Mouse (Mus musculus) adrenal gland, adult 18-20 months (tissue): ENCODE data around the gene Dusp7. TPM values are rescaled to one million over a fixed set of nuclear protein-coding genes. Genes with fewer than 3 reads are reported as not detected.

Experiments
- DNase-seq, 2 experiments: peaks; one replicate each; pipeline ENCODE4 v3.0.0; 2021 to 2022; ENCODE audit warnings: low spot score in 2 of 2
- total RNA-seq, 2 experiments: library from RNA; stranded (reverse); gene quantifications; 1 replicate in 1 of 2; 2 replicates in 1 of 2; pipeline ENCODE4 v1.2.3; 2021

The Dusp7 gene
- total RNA-seq, 2 experiments from 2014 or later, result 11.8 to 22.2 TPM

DNA sequence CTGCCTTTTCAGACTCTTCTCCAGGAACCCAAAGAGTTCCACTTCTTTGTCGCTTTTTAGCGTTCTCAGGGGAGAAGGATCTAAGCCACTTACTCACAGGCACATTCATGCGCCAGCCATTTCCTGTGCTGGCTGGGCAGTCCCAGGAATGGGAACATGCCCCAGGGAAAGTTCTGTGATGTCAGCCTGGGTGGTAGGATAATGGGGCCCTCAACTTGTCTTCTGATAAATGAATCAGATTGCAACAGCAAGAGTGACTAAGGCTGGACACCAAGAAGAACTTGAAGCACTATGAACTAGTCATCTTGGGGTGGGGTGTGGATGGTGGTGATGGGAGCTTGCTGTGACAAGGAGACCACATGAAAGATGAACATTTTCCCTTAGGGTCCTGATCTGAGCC lies 9.6 kb downstream of the Dusp7 start:
- no peak for DNase-seq

DNA sequence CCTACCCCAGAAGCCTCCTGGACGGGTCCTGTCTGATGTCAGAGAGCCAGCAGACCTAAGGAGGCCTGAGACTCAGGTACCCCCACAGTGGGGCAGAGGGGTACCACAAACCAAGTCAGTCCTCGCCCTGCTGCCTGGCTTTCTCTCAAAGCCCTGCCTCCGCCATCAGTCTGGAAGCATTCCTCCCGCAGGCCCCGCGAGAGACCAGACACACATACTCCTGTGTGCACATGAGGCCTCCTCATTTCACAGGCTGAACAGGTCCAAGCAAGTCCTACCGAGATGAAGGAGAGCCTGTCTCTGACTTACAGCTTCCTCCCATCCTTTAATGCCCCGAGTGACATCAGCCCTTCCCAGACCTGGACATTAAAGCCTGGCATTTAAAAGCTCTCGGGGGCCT lies 10.3 kb downstream of the Dusp7 start:
- no peak for DNase-seq

DNA sequence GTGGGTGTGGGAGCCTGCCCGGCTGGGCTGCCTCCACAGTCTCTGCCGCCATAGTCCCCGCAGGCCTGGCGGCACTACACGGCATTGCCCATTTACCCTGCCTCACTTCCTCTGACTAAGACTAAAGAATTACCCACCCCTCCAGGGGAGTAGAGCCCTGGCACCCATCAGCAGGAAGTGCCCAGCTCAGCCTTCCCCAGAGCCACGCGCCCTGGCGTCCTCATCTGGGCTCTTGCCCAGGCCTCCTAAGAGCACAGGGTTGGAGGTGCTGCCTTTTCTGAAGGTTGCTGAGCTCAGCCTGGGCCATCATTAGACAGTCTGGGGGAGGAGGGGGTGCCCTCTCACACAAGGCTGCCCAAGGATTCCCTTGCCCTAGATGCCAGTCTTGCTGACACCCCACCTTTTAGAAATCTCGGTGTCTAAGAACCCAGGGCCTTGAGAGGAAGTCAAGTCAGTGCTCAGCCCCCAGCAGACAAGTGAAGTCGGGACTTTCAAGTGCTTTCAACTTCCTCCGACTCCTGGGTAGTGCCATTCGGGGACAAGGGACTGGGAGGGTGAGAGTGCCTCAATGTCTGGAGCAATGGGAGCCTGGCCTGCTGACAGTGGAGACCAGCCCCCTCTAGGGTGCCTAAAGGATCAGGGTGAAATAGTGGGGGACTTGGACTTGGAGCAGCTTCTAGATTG lies 17.9 kb downstream of the Dusp7 start:
- no peak for DNase-seq

DNA sequence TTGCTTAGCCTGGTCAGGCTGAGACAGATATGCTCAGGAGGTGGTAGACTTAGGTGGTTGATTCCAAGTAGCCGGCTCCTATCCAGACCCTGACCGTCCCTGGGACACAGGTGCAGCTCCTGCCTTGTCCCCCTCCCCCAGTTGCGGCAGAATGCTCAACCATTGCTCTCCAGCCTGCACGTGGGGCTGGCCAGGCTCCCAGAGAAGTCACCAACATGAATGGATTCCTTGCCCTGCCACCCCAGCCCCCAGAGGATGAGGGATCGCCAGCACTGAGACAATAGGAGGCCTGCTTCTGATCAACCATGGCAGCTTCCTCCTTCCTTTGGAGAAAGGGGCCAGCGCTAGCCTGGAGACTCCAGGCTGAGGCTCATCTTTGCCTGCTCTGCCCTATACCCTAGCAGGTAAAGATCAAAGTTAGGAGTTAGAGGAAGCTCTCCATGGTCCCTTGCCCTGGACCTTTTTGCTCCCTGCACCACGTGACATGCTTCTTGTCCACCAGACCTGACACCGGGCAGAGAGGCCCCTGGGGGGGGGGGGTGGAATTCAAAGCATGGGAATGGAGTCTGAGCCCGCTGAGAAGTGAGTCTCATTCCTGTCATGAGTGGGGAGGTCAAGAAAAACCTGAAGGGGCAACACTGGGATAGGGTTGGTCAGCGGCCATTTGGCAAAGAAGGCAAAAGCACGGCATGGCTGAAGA lies 24.5 kb downstream of the Dusp7 start:
- DNase-seq, result no peak

DNA sequence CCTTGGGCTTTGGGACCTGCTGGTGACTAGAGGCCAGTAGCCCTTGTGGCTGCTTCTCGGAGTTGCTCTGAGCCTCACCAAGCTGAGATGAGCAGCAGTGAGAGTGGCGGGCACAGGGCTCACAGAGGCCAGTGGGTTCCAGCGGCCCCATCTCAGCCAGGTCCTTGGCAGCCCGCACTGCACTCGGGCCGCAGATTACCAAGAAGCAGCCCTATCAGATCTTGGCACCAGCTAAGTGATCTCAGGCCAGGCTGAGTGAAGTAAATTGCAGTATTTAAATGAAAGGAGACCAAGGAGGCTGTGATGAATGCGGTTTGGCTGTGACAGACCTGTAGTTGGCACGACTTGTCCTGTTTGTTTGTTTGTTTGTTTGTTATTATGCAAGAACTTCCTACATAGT lies 25.1 kb downstream of the Dusp7 start:
- no peak for DNase-seq

DNA sequence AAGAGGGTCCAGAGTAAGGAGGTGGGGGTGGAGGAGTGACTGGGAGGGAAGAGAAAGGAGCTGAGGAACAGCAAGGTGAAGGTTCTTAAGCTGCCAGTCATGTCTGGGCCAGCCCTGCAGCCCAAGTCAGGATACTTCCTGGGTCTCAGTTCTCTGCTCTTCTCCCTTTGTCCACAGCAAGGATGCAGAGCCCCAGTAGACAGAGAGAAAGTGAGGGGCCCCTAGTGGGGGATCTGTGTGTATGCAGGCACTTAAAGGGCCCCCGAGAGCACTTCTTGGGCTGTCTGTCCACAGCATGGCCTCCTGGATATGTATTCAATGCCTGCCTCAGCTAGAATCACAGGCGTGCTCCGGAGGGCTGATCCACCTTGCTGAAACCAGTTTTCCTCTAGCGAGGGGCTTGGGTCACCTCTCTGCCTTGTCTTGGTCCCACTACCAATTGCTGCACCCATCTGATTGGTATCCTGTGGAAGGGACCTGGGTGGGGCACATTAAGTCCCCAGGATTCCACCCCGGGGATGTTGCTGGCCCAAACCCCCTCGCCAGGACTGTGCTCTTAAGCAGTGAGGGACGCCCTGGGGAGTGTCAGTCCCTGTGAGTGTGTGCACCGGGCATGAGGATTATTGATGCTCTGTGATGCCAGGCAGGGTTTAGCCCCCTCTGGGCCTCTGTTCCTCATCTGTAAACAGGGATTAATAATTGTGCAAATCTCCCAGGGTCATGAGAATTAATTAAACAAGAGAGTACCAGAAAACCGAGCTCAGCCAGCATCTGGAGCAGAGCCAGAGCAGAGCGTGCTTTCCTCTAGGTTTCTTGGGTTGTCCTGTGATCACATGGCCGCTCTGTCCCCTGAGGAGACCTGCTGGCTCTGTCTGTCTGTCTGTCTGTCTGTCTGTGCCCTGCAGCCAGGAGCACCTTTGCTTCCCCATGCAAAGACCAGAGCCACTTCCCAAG lies 26.5 kb downstream of the Dusp7 start:
- no peak for DNase-seq

DNA sequence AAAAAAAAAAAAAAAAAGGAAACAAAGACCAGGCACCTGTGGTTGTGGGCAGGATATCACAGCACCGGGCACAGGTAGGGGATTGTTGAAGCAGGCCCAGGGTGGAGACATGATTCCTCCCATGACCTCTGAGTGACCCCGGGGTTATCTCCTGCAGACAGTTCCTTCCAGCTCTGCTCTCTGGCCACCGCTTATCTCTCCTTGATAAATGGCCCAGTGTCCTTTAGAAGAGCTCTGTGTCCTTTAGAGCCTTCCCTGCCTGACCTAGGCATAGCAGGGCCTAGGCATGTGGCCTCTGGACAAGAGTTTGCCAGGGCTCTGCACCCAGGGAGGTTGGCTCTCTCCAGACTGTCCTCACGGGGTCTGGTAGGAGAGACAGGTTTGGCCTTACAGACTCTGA lies 29.3 kb downstream of the Dusp7 start:
- no peak for DNase-seq

DNA sequence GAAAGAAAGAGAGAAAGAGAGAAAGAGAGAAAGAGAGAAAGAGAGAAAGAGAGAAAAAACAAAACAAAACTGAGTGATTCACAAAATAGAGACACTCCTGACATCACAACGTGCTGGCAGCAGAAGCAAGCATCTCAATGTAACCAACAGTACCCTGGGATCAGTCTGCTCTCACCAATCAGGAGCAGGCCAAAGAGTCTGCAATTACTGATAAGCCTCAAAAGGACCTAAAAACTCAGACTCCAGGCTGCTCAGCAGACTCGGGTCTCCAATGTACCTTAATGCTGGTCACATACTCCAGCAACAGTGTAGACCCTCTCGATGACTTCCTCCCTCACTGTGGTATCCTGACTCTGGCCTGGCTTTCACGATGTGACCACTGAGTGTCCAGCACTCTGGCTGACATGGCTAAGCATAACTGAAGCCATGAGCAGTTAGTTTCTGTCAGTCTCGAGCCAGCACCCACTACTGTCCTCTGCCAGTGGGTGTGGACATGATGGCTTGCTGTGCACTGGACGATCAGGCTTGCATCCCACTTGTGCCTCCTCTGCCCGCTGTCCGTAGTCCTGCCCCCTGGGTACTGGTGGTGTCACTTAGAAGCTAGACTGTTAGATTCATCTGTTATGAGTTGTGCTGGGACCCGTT lies 30.4 kb downstream of the Dusp7 start:
- no peak for DNase-seq

DNA sequence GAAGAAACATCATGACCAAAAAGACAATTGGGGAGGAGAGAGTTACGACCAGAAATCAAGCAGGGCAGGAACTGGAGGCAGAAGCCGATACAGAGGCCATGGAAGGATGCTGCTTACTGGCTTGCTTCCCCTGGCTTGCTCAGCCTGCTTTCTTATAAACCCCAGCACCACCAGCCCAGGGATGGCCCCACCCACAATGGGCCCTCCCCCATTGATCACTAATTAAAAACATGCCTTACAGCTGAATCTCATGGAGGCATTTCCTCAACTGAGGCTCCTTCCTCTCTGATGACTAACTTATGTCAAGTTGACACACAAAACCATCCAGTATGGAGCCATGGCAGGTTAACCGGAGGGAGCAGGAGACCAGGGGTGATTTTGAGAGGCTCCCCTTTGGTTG lies 31.4 kb downstream of the Dusp7 start:
- no peak for DNase-seq

DNA sequence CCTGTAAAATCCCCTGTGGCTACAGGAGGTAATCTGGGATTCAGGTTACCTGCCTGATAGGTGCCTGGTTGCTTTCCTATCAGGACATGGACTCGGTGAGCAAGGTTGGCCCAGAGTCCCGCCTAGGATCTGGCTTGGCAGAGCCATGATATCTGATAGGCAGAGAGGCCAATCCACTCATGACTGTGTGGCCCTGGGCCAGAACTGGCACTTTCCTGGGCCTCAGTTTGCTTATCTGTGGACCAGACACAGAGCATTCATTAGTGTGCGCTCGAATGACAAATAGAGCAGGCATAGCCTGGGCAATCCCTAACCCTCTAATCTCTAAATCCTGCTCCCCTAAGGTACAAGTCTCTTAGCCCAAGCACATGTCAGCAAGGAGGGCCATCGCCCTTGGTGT lies 33.7 kb downstream of the Dusp7 start:
- no peak for DNase-seq

DNA sequence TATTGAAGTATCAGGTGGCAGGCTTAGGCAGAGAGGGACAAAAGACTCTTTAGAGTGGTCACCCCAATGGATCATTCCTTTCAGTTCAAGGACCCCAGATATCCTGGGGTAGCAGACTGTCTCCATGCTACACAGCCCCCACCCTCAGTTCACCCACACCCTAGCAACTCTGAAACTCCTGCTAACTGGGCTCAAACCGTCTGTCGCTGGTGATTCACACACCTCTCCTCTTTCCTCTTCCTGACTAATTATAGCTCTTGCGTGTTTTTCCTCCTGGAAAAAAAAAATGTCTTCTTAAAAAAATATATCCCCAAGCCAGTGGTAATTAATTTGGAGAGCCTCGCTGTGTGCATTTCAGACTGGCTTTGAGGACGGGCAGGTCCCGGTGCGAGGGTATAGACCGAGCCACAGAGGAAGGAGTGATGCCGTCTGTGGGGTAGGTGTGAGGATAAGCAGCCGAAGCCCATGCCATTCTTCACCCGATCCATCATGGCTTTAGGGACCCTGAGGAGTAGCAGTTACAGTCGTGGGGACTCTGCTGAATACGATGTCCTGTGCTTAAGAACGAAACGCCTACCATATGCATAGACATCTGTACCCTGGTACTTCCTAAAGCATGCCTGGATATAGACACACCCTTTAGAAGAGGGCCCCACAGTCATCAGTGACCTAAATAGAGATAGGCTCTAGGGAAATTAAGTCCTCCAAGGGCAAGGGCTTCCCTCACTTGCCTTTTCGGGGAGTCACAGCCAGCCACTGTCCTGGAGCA lies 34.4 kb downstream of the Dusp7 start:
- DNase-seq, result no peak

DNA sequence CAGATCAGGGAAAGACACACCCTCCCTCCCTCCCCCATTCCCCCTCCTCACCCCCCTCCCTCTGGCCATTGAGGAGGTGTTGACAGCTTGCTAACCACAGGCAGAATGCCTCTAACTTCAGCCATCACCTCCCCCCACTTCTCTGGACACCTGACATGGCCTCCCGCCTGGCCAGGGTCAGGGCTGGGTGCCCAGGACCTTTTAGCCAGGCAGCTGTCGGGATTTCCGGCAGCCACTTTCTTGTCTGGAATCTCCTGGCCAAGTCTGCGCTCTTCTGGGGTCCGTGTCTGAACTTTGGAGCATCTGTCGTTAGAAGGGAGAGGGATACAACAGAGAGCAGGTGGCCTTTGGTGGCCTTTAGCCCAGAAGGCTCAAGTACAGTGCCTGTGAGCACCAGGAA lies 36.8 kb downstream of the Dusp7 start:
- no peak for DNase-seq

DNA sequence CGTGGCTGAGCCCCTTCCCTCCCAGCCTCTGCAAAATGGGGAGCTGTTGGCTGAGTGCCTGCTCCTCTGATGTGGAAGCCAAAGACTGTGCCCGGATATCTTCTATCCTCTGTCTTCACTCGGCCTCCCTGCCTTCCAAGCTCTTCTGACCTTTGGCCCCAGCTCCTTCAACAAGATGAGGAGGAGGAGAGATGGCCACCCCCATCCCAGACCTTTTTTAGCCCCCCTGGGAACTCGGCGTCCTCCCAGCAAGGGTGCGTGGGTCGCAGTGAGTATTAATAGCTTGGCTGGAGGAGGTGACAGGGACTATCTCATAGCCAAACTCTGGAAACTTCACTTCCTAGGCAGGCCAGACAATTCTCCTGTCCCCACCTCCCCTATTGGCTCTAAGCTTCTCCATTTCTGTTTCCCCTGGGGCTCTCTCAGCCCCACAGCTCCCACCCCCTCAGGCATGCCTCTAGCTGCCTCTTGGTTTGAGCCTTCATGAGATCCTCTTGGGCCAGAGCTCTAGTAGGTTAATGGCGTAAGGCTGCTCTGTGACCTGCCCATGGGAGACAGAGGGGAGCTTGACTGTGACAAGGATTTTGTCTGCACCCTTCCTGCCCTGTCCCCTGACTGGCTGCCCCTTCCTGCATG lies 38.1 kb downstream of the Dusp7 start:
- DNase-seq, result no peak

DNA sequence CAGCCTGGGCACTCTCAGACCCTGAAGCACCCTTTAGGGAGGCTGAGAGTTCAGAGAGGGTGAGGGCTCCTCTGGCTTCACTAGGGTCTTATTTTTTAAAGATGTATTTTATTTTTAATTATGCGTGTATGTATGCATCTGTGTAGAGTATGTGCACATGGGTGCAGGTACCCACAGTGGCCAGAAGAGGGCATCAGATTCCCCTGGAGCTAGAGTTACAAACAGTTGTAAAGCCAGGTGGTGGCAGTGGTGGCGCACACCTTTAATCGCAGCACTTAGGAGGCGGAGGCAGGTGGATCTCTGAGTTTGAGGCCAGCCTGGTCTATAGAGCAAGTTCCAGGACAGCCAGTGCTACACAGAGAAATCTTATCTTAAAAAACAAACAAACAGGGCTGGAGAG lies 40.7 kb downstream of the Dusp7 start:
- DNase-seq, result no peak

DNA sequence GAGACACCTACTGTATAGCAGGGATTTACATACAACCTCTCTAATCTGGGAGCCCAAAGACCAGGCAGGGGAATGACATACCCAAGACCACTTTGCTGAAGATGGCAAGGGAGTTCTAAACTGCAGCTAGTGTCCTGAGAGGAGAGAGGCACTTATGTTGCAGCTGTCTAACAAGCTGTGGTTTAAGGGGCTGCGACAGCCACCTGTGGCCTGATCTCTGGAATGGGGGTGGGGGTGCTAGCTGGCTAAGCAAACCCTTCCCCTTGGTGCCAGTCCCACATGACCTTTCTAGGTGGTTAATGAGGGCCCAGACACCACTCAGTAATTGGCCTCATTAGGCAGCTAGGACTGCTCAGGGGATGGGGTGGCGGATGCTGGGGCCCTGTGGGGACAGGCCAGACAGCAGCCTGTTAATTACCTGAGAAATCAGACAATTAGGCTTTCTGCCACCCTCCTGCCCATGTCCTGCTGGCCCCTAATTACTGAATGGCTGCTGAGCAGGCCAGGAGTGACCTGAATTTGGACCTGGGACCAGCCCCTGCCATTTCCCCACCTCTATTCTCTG lies 41.7 kb downstream of the Dusp7 start:
- no peak for DNase-seq

DNA sequence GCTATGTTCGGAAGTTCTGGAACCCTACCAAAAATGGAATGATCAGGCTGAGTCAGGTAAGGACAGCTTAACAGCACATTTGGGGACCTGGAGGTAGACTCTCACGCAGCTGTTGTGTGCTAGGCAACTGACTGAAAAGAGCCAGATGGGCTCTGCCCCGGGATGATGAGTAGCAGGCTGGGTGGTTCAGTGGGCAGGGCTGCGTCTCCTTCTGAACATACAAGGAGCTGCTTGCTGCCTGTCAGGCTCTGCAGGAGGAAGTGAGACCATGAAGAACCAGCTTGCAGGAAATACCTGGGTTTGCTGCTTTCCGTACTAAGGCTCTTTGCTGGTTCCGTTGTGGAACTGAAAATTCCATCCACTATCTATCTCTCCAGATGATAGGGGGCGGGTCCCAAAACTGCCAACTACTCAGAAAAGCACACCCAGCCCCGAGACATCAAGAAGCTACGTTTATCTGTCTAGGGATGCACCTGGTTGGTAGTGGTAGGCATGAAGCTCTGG lies 42.7 kb downstream of the Dusp7 start:
- no peak for DNase-seq

DNA sequence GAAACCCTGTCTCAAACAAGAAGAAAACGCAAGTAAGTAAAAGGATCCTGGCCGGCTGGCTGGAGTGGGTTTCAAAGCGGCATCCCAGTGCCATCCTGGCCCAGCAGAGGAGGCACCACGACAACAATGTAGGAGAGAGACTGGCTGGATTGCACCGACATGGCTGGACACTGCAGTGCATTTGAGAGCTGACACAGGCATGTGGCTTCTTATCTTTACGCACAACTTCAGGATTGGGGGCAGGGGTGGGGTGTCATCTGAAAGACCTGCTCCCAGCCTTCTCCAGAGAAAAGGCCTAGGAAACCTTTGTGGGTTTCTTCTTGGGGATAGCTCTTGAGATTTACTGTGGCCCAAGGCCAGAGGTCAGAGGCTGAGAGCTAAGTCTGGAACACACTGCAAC lies 43.3 kb downstream of the Dusp7 start:
- DNase-seq, result no peak

DNA sequence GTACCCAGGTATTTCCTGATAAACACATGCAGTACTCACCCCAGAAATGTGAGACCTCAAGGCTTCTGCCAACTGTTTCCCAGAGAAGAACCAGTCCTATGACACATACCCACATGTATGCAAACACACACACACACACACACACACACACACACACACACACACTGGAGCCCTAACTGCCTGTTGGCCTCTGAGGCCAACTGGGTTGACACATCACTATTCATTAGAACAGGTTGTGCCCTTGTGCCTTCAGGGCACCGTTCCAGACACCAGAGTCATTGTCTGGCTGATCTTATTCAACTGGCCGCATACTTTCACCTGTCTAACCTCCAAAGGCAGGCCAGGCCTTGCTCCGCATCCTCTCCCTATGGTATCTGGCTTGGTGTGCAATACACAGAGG lies 43.8 kb downstream of the Dusp7 start:
- no peak for DNase-seq

DNA sequence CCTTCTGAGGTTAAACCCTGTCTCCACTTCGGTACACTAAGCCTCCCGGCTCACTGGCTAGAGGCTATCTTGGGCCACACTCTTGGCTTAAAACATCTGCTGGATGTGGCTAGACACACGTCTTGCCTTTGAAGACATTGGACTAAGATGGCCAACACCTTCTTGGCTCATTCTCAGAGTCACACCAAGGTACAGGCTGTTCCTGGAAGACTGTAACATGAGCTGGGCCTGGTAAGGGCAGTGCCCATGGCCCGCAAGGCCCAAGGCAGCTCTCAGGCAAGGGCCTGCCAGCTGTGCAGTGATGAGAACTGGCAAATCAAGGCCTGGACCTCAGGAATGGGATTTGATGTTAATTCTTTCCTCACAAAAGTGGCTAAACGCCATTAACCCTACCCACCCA lies 45.2 kb downstream of the Dusp7 start:
- no peak for DNase-seq

DNA sequence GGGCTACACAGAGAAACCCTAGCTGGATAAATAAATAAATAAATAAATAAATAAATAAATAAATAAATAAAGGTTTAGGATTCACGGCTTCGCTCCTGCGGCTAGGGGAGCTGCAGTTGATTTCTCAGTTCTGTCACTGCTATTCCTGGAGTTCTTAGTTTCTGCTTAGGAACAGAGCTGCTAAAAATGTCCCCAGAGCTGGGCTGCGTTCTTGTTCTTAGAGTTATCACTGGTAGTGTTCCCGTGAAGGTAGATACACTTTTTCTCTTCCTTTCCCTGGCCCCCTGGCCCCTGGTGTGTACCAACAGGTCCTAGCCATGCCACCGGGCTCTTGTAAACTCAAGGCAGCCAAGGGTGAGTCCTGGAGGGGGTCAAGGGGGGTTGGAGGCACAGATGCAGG lies 48.4 kb downstream of the Dusp7 start:
- DNase-seq, result no peak
